Mouse (Mus musculus) MEL (cell line): Measurements from ENCODE around the gene Gm10486. TPM values are rescaled to one million over a fixed set of nuclear protein-coding genes. Genes with fewer than 3 reads are reported as not detected.
"Not testable (repeated sequence)": the region's sequence is repeated elsewhere in the genome, so short reads cannot be mapped to it uniquely, and the experiment has no call there.

Experiments
- DNase-seq: peaks from one replicate; pipeline ENCODE4 v3.0.0; 2011; ENCODE audit warnings: low read depth, low spot score
- H3K27ac ChIP-seq: 2 replicates; pipeline ENCODE4 v1.5.1; 2012; ENCODE audit warnings: low read depth, mild to moderate bottlenecking, control low read depth, low read length, moderate library complexity; ENCODE audit not compliant: control insufficient read depth
- H3K27me3 ChIP-seq, 2 experiments: fragments of 150-350 bp in 1 of 2; sonication (generic) in 1 of 2; 2 replicates each; pipeline ENCODE4 v1.6.1; 2012; ENCODE audit warnings: low read length in 2 of 2, mild to moderate bottlenecking in 2 of 2, improper control_type of control experiment in 1 of 2, moderate library complexity in 1 of 2; ENCODE audit not compliant: insufficient read depth in 2 of 2, control insufficient read depth in 1 of 2
- H3K36me3 ChIP-seq, 2 experiments: 2 replicates each; pipeline ENCODE4 v1.6.1; 2012 to 2014; ENCODE audit warnings: low read length in 2 of 2, improper control_type of control experiment in 1 of 2, inconsistent platforms in 1 of 2, mild to moderate bottlenecking in 1 of 2; ENCODE audit not compliant: insufficient read depth in 2 of 2, control insufficient read depth in 1 of 2
- H3K4me1 ChIP-seq, 2 experiments: fragments of 150-350 bp in 1 of 2; sonication (generic) in 1 of 2; 2 replicates each; pipeline ENCODE4 v1.6.1; 2012; ENCODE audit warnings: low read length in 2 of 2, improper control_type of control experiment in 1 of 2, mild to moderate bottlenecking in 1 of 2; ENCODE audit not compliant: insufficient read depth in 2 of 2, control insufficient read depth in 1 of 2
- H3K4me3 ChIP-seq, 2 experiments: fragments of 150-350 bp in 1 of 2; sonication (generic) in 1 of 2; 2 replicates each; pipeline ENCODE4 v1.5.1; 2012; ENCODE audit warnings: low read depth in 2 of 2, low read length in 2 of 2, mild to moderate bottlenecking in 2 of 2, moderate library complexity in 2 of 2, control low read depth in 1 of 2, improper control_type of control experiment in 1 of 2; ENCODE audit not compliant: control insufficient read depth in 1 of 2, insufficient read depth in 1 of 2
- H3K79me2 ChIP-seq: 2 replicates; pipeline ENCODE4 v1.6.1; 2012; ENCODE audit warnings: mild to moderate bottlenecking, low read length, moderate library complexity; ENCODE audit not compliant: control insufficient read depth, poor library complexity, insufficient read depth
- H3K9ac ChIP-seq: 2 replicates; pipeline ENCODE4 v1.6.1; 2012; ENCODE audit warnings: low read depth, mild to moderate bottlenecking, control low read depth, low read length, moderate library complexity; ENCODE audit not compliant: control insufficient read depth, poor library complexity, severe bottlenecking
- H3K9me3 ChIP-seq: fragments of 150-350 bp; sonication (generic); replicated peaks from 2 replicates; pipeline ENCODE4 v1.6.1; 2012; ENCODE audit warnings: mild to moderate bottlenecking, low read length, improper control_type of control experiment, moderate library complexity; ENCODE audit not compliant: insufficient read depth
- polyA plus RNA-seq, 2 experiments: library from polyadenylated mRNA; stranded (reverse) in 1 of 2; unstranded in 1 of 2; fragments of >175 nt in 1 of 2; fragments of >200 nt in 1 of 2; gene quantifications; 2 replicates each; pipeline versions ENCODE4 v1.2.1 to v1.2.4; 2012; ENCODE audit warnings: low replicate concordance in 2 of 2, low read depth in 1 of 2; ENCODE audit not compliant: insufficient read length in 2 of 2, insufficient read depth in 1 of 2, missing spikeins in 1 of 2
- total RNA-seq: library from RNA; depleted of rRNA; stranded (reverse); fragments of 300-350 nt; gene quantifications from 2 replicates; pipeline ENCODE4 v1.2.3, GENCODE M21; 2012; rRNA removed

Gene Gm10486
- total RNA-seq (not detected in 2 replicates), polyA plus RNA-seq (not detected)

GRCm38 (mm10) chrX:35067084-35067483, at the start of gene Gm10486:
Gene Gm10486, plus strand, starts transcription at chrX:35067384.
- H3K4me3 ChIP-seq, H3K27ac ChIP-seq, H3K4me1 ChIP-seq, H3K36me3 ChIP-seq, H3K27me3 ChIP-seq, H3K79me2 ChIP-seq, H3K9ac ChIP-seq, H3K9me3 ChIP-seq, DNase-seq: not testable (repeated sequence)
